Mouse (Mus musculus) urinary bladder, adult 2 months (tissue): ENCODE results near the gene Adam23. TPM values are rescaled to one million over a fixed set of nuclear protein-coding genes. Genes with fewer than 3 reads are reported as not detected.
A peak's percentile ranks its signal among the peaks of the same experiment; 100 is the strongest.

Experiments
- DNase-seq: peaks from one replicate; pipeline ENCODE4 v3.0.0; 2022; ENCODE audit warnings: low spot score
- polyA plus RNA-seq: library from polyadenylated mRNA; depleted of rRNA; stranded (reverse); fragments of >200 nt; gene quantifications from 2 replicates; pipeline ENCODE4 v1.2.3, GENCODE M21; 2012; rRNA removed

Gene Adam23
- 38.1 and 45.9 TPM in 2 replicates for polyA plus RNA-seq

DNA sequence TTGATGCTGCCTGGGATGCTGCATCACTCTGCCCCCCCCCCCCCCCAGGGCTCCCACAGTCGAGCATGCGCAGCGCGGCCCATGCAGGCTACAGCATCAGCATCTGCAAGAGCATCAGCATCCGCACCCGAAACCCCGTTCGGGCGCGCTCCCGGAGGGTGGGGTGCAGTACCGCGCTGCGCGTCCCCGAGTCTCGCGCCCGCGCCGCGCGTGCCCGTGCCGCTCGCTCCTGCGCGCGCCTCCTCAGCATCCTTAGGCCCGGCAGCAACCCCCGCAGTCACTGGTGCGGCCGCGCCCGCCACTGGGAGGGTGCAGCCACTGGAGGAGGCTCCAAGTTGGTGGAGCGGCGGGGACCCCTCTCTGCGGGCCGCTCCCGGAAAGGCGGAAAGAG is at the start of gene Adam23:
Gene Adam23 (plus strand): TSS at position 236 of the 391 bp plus-strand sequence.
- no peak for DNase-seq

DNA sequence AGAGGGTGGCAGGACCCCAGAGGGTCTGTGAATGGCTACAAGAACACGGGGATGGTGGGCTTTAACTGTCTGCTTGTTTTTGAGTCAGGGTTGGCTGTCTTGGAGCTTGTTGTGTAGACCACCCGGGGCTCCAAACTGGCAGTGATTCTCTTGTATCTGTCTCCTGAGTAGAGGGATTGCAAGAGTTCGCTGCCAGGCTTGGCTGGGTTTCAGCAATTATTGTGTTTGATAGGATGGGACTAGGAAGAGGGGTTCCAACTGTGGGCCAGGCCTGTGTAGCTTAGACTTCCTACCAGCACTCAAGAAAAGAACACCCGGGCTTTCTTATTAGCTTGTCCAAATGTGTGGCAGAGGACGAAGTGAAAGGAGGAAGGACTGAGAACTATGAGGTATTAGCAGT is 44.6 kb upstream of the Adam23 start:
- no peak for DNase-seq

DNA sequence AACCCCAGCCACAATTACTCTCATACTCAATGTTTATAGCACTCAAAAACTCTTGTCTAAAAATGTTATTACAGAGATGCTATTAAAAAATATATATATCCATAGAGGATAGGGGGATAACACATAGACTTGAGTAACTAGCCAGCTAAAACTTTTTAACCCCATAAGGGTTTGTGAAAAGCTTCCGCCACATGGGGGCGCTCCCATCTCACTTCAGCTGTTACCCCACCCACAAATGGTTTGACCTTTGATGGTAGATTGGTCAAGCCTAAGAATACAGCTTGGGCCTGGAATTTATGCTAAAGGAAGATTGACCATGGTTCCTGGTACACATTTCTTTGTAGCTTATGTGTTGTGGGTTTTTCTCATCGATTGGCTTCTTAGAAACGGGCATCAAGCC is 42.1 kb upstream of the Adam23 start:
- DNase-seq, result no peak

DNA sequence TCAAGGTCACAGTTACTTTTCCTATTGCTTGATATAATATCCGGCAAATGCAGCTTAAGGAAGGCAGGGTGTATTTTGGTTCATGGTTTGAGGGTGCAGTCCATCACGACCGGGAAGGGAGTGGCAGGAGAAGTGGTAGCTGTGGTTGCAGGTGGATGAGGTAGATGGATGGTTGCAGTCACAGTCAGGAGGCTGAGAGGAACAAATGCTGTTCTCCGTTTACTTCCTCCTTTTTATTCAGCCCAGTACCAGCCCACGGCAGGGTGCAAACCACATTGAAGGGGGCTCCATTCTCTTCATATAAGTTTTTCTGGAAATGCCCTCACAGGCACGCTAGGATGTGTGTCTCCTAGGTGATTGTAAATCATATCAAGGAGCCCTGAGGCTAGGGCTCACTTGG is 37.3 kb upstream of the Adam23 start:
- no peak for DNase-seq

DNA sequence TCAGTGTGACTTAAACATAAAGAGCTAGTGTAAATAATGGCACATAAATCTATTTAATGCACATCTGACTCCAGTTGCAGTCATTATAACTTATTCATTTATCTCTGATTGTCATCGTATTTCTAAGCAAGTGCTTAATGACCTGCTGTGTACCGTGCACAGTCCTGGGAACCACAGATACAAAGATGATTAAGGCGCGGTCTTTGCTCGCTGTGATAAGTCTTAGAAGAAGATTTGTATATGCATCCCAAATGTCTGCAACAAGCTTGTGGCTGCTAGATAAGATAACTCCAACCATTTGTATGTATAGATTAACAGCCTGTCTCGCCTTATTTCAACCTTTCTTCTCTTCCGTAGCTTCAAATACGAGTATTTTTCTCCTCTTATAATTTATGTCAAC is 27.2 kb upstream of the Adam23 start:
- DNase-seq, result no peak

DNA sequence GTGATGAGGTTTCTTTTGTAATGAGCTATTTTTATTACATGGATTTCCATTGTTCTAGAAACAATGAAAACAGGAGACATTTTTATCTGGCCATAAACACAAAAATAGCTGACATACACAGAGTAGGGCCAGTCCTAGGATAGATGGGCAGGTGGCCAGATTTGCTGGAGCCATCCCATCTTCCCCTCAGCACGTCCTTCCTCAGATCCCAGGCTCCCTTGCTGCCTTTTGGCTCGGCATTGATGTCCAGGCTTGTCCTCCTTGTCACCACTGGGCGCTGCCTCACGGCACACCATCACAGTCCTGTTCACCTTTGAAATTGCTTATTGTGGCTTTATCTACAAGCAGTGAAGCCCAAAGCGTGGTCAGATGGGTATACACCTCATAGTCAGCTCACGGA is 15.0 kb upstream of the Adam23 start:
- DNase-seq, result no peak

DNA sequence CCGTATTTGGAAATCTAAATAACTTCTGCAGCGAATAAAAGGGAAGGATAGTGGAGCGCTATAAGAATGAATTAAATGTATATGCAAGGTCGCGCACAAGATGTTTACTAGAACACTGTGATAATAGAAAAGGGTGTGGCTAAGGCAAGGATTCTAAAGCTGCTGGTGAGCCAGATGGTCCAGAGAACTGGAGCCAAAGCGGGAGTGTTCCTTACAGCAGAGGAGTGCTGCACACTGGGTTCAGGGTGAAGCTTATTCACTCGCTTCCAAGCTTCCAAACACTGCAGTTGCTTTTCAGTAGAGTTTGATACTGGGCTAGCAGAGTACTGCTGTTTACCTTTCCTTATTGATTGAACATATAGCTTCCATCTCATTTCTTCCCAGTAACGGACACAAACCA is 14.5 kb upstream of the Adam23 start:
- no peak for DNase-seq

DNA sequence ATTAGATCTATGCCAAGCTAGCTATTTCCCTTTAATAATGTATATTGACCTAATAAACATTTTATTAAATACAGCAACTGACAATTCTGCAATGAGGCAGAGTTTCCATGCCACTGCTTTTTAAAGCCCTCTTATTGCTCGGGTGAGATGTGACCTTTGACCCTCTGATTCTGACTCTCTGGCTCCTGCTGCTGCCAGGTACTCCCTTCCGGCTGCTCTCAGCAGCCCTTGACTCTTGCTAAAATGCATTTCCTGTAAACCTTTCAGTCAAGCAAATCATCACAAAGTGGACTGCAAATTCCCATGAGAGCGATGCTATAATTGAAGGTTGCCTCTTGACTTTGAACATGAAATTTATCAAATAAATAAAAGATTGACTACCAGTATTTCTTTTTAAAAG is 13.8 kb upstream of the Adam23 start:
- DNase-seq, result no peak

DNA sequence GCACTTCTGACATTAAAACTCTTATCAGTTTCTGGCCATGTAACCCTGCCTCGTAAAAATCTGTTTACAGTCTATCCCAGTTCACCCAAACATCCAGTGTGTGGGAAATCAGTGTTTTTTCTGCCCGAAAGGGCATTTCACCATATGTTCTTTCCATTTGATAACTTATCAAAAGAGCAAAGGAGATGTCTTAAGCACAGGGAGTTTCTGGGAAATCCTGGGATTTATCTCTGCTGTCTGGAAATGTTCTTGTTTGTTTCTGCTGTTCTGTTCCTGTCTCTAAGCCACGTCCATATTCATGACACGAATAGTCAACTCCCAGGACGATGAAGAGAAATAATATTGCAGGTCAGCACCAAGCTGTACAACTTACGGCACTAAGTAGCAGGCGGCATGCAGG is 11.6 kb upstream of the Adam23 start:
- no peak for DNase-seq

DNA sequence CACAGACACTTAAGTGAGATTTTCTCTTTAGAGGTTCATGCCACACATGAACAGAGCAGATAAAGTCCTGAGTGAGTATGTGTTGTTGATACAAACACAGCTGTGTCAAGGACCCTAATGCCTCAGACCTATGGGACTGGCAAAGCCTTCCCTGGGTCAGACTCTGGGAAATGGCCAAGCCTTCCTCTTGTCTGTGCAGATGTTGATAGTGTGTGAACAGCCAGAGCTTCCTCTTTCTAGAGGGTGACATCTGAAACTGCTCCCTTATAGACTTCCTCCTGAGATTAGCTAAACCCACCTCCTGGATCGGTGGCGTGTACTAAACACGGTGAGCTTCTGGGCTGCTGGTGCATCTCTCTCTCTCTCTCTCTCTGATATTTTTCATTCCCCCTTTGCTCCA is 8.2 kb upstream of the Adam23 start:
- no peak for DNase-seq

DNA sequence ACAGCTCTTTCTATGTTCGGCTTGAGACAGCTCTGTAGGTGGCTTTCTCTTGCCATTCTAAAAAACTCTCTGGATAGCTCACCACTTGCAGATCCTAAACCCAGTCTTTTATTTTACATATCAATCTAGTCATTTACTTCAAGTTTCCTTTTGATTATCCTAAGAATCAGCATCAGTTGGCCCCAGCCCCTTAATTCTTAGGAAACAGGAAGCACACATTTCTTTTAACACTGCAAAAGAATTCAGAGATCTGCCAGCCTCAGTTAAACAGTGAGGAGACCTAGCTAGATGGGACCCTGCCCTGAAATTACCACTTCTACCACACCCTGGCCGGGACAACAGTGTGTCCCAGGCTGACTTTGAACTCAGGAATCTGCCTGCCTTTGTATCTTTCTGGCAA is 3.5 kb upstream of the Adam23 start:
- no peak for DNase-seq

DNA sequence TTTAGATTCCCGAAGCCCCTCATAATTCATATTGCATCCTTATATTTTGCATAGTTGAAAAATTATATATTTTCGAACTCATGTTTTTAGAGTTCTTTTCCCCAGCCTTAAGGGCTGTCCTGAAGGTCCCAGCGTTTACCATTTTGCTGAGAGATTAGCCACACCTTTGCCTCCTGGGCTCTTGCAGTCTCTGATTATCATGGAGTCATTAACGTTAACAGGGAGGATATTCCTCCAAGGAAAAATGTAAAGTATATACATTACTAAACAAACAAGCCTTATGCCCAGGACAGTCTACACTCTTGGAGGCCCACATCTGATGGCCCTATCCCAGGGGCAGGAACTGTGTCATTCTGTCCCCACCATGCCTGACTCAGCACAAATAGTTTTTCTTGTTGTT is 3.1 kb upstream of the Adam23 start:
- DNase-seq, result no peak

DNA sequence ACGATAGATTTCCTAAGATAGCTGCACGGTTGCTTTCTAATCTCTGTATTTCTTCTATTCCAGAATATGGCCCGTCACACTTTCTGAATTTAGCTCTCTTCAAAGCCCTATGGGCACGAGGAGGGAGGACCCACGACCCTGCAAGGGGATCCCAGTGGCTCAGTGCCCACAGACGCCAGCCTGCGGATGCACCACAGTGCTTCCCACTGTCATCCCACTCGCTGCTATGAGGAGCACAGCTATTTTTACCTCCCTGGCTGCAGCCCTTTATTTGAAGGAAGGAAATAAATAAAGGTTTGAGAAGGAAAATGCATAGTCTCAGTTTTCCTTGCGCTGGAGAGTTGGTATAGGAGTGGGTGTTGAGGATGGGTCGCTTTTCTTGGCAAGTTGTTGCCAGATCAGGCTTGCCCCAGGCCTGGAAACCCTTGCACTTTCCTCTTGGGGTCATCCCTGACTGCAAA is 512 bp upstream of the Adam23 start:
- no peak for DNase-seq

DNA sequence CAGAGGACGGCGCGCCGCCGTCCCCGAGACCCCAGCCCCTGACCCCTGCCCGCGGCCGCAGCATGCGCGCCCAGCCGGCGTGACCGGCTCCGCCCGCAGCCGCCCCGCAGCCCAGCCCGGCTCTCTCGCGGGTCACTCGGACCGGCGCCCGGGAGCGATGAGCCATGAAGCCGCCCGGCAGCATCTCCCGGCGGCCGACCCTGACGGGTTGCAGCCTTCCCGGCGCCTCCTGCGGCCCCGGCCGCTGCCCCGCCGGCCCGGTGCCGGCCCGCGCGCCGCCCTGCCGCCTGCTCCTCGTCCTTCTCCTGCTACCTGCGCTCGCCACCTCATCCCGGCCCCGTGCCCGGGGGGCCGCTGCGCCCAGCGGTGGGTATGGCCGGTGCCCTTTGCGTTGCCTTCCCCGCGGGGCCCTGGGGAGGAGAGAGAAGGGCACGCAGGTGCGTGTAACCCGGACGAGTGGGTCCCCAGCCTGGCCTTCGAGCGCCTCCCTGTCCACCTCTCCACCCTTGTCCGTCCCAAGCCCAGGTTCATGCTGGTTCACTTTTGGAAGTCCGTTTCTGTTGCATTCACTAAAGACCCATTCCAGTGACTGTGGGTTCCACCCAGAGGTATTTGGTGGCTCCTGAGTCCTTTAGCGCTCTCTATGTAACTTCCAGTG is 485 bp downstream of the Adam23 start:
- DNase-seq, result peak; percentile 20

DNA sequence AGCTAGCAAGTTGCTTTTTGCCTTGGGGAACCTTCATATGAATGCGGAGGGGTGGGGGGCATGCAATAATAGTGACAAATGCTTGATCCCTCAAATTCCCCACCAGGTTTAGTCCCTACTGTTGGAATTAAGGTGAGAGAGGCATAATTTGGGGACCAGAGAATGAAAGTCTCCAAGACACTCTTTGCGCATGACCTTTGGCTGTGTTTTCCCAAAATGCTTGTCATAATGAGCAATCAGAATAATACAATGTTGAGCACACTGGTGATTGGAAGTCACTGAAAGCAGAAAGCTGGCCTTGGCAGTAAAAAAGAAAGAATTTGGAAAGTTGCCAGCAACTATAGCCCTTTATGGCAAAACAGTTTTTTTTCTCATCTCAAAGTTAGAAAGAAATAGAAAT is 1.0 kb downstream of the Adam23 start:
- no peak for DNase-seq

DNA sequence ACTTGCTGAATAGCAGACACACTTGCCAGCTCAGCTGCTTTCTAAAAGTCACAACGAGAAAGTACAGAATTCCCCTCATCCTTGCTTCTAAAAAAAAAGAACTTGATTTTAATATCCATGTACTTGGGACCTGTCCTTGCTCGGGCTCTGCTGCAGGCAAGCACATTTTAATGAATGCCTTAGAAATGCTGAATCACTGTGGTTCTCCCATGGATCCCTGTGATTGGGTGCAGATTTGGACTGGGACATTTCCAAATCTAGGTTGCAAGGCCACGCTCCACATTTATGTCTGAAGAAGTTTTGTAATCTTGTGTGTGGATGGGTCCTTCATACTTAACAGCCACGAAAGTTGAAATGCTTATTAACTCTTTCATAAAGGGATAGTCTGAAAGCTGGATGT is 4.4 kb downstream of the Adam23 start:
- DNase-seq, result no peak

DNA sequence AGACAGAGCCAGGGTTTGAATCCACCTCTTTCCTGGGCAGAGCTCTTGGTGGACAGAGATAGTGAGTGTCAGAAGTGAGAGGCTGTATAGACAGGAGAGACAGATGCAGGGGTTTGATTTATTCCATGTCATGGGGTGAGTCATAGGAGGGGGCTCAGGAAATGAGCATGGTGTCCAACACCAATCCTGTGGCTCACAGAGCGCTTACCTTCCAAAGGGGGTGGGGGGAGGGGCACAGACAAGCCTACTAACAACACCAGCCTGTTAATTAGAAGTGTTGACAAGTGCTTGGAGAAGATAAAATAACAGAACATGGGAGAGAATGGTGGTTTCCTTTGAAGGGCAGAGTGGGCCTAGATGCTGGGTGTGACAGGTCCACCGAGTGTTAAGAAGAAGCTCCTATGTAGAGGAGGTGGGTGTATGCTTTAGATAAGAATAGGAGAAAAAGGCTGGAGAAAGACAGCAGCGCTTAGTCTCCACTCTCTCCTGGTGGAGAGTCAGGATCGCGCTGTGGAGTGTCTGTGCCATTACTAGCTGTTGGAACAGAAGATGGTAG is 7.7 kb downstream of the Adam23 start:
- no peak for DNase-seq

DNA sequence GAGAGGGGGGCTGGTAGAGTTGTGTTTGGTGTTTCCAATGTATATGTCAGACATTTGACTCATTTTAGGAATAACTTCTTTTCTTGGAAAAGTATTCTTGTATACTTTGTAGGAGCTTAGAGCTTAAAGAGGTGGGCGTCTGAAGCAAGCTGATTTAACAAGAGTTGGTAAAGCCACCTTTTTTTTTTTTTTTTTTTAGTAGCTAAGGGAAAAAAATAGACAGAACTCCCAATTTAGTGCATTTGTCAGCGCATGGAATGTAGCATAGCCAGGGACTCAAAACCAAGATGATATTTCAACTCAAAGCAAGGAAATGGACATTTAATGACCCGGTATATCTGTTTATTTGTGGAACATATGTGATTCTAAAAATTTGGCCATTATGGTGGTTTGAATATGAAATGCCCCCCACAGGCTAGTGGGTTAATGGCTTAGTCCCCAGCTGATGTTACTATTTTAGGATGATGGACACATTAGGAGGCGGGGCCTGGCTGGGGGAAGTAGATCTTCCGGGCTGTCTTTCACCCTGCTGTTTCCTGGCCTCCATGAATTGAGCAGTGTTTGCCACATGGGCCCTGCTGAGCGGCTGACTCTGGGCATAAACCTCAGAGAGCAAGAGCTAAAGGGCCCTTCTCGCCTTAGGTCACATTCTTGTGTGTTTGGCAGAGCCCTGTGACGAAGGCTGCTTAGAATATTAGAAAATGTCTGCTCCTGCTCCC is 12.3 kb downstream of the Adam23 start:
- DNase-seq, result no peak

DNA sequence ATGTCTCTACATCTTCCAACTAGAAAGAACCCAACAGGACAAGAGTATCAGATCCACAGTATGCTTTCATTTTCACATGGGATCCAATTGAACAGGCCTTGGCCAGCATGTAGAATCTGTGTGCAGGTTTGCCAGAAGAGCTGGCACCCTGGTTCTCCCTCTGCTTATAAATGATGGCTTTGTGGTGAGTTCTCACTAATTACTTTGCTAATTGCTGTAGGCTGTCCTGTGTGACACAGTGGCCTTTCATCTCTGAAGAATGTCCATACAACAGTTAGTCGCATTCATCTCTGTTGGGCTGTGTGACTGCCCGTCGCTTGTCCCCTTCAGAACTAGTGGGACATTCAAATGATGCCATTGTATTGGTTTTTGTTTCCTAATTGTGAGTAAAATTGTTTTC is 13.5 kb downstream of the Adam23 start:
- no peak for DNase-seq

DNA sequence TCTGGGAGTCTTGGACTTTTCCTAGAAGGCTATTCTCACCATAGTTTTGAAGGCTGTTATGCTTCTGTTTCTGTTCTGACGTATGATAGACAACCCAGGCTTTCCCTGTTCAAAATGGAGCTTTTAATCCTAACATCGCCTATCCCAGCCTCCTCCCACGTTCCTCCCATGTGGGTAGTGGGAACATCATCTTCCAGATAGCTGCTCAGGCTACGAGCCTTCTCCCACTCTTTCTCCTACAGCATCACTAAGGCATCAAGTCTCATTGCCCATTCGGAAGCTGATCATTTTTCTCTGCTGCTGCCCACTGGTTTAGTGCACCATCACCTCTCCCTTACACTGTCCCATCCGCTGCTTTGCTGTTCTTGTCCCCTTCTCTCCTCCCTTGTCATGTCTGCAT is 14.2 kb downstream of the Adam23 start:
- no peak for DNase-seq

DNA sequence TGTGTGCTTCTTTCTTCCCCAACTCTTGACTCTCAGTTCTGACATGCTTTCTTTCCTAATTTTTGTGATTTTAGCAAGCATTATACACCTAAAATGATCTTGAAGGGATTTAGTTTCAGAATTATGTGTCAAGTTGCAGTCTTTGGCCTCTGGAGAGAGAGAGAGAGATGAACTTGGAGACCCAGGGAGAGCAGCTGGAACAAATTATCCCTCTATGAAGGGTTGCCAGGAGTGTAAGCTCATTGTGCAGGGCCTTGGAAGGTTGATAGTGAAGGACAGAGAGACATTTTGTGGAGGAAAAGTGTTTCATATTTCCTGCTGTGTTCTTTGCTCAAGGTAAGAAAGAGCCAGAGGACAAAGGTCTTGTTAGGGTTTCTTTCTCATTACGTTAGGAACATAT is 18.8 kb downstream of the Adam23 start:
- no peak for DNase-seq

DNA sequence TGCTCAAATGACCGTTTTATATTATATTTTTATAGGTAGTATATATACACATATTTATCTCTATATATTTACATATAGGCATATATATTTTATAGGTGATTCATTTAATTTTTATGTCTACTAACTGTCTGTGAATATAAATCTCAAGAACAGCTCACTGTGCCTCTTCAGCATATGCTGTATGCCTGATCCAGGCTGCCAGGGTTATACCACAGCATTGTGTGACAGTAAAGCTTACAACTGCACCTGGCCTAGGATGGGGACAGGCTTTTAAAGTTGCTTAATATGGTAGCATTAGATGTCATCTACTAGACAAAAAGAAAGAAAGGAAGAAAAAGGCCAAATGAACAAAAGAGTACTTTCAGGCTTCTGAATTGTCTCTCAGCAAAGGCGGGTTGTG is 27.6 kb downstream of the Adam23 start:
- DNase-seq, result no peak

DNA sequence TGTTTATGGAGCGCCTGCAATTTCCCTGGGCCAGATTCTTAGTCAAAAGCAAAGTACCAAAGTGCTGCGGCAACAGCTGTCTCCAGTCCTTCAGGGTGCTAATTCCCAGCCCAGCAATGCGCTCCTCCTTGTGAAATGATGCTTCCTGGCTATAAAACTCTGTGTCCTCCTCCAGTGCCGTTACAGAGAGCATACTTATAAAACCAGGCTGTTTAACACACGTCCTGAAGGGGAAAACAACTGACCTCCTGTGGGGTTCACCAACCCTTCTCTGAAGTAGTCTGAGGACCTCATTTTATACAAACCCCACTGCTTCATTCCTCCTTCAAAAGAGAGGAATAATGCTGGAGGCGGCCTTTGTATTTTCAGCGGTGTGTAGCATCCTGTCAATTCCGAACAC is 28.0 kb downstream of the Adam23 start:
- no peak for DNase-seq
